8 mouse cellular contexts compared by ENCODE assay signal in genomic region chrX:13461266-13462261, GRCm38 (mm10). TPM values are rescaled to one million over a fixed set of nuclear protein-coding genes. Genes with fewer than 3 reads are reported as not detected.
DNase-seq lines count a peak whose midpoint lies in the region; ATAC-seq and TF ChIP-seq lines count a peak whose summit lies in the region.

No protein-coding gene starts in this region.

- peak; percentile 95 for ATAC-seq in granulocyte monocyte progenitor cell, adult 5-6 weeks (replicated peaks; ENCODE audit: poor library complexity, severe bottlenecking)
- peak; percentile 87 for ATAC-seq in intestine, postnatal 0 days

- peak overlapping the region; percentile 53 for H3K4me2 ChIP-seq in intestine, postnatal 0 days (replicated peaks; ENCODE audit: low read depth)

- no peaks in the 10 kb centered on the region for H3K4me1 ChIP-seq in intestine, postnatal 0 days (replicated peaks; ENCODE audit: control insufficient read depth, insufficient read depth, low read length)
- H3K4me1 ChIP-seq in midbrain, embryonic 10.5 days = peaks cover 6% of the 10 kb centered on the region

- no peaks in the 10 kb centered on the region for H3K9me3 ChIP-seq in intestine, postnatal 0 days (ENCODE audit: control insufficient read depth)
- no peaks in the 10 kb centered on the region for H3K9me3 ChIP-seq in midbrain, embryonic 10.5 days (replicated peaks)

- TF ChIP-seq CTCF in intestine, postnatal 0 days (IDR thresholded peaks at IDR 0.05; ENCODE audit: low read depth) = peak; percentile 93

- no peaks in the 10 kb centered on the region for H3K36me3 ChIP-seq in intestine, postnatal 0 days (ENCODE audit: control insufficient read depth, insufficient read depth)
- H3K36me3 ChIP-seq in midbrain, embryonic 10.5 days = no peaks in the 10 kb centered on the region

- intact Hi-C loops in left cerebral cortex, postnatal 36 days (cut with DNase I) = loop anchor here (1.0 to 10.0 kb wide), 5 partner anchors 57 to 231 kb away; partner anchors contain the start of gene Ddx3x

- peak overlapping the region; percentile 60 for H3K27ac ChIP-seq in intestine, postnatal 0 days (ENCODE audit: low read depth, low read length)
- peak overlapping the region; percentile 89 for H3K27ac ChIP-seq in midbrain, embryonic 10.5 days (replicated peaks)

- H3K4me3 ChIP-seq in intestine, postnatal 0 days (ENCODE audit: low read depth, low read length) = peak overlapping the region; percentile 32
- peak overlapping the region; percentile 52 for H3K4me3 ChIP-seq in midbrain, embryonic 10.5 days

- 17% methylated on average over 46 of the region's 46 CpGs for WGBS in intestine, postnatal 0 days
- 18% methylated on average over 46 of the region's 46 CpGs for WGBS in midbrain, embryonic 10.5 days

- peak overlapping the region; percentile 42 for H3K9ac ChIP-seq in intestine, postnatal 0 days (ENCODE audit: low read depth, low read length)

- DNase-seq in adrenal gland, adult 8-10 months = peak; percentile 92
- peak; percentile 87 for DNase-seq in embryo, embryonic 9.5 days (ENCODE audit: extremely low spot score)
- DNase-seq in left cerebral cortex, postnatal 36 days (ENCODE audit: low spot score in 2 of 2) = peak; percentile 83 to 84
- peak; percentile 85 for DNase-seq in midbrain, embryonic 10.5 days (ENCODE audit: low spot score)
- DNase-seq in right cerebral cortex, postnatal 36 days (ENCODE audit: low spot score in 2 of 2) = peak; percentile 68 to 70
- DNase-seq in urinary bladder, postnatal 4 days (ENCODE audit: low spot score in 2 of 2) = peak; percentile 84

- H3K27me3 ChIP-seq in intestine, postnatal 0 days (replicated peaks; ENCODE audit: control insufficient read depth, insufficient read depth, low read length) = no peaks in the 10 kb centered on the region
- peaks cover 76% of the 10 kb centered on the region for H3K27me3 ChIP-seq in midbrain, embryonic 10.5 days (ENCODE audit: low read depth, poor library complexity, severe bottlenecking)

RNA-seq across cellular contexts. Expression of gene Nyx, which starts 4.3 kb away (rescaled TPM):
- total RNA-seq in adrenal gland, adult 8-10 months (2022) = under 1 TPM; 0.26 to 0.40 (median 0.33) TPM
- not detected in 2 replicates for total RNA-seq in granulocyte monocyte progenitor cell, adult 5-6 weeks (2014; fragmentation: Nextera tagmentation)
- not detected in 2 replicates for total RNA-seq in granulocyte monocyte progenitor cell, adult 5-6 weeks (2017)
- 0.09 and 0.12 TPM in 2 replicates for polyA plus RNA-seq in intestine, postnatal 0 days (2015; fragmentation: Nextera tagmentation; extraction: Ambion mirVana)
- under 1 TPM; 0.17 to 0.61 TPM for total RNA-seq in left cerebral cortex, postnatal 36 days (2021)
- 0.02 and 0.06 TPM in 2 replicates for polyA plus RNA-seq in midbrain, embryonic 10.5 days (2016; fragmentation: Nextera tagmentation; extraction: Ambion mirVana)

Comparison
In these comparisons a context has a peak if more than half of its experiments do, and no peak if none do; other contexts are left out.
1. Peak in every context shown above with its lines: DNase-seq, ATAC-seq, H3K4me3 ChIP-seq and H3K27ac ChIP-seq.